Mouse (Mus musculus) lung, postnatal 0 days (tissue): ENCODE results near the gene Zfp593. TPM values are rescaled to one million over a fixed set of nuclear protein-coding genes. Genes with fewer than 3 reads are reported as not detected.

Experiments
- ATAC-seq: fragments of 200-750 bp; cut with Nextera tagmentation; 2 replicates; pipeline ENCODE4 v1.8.0; 2017; ENCODE audit warnings: moderate library complexity
- DNase-seq: peaks from one replicate; pipeline ENCODE4 v3.0.0-alpha.2; 2016; ENCODE audit warnings: low spot score
- H3K27ac ChIP-seq: fragments of 300-500 bp; sonication (generic); 2 replicates; pipeline ENCODE4 v1.5.1; 2014; ENCODE audit warnings: antibody characterized with exemption, mild to moderate bottlenecking, low read length, mixed read lengths
- H3K27me3 ChIP-seq: fragments of 300-500 bp; sonication (generic); replicated peaks from 2 replicates; pipeline ENCODE4 v1.6.1; 2014; ENCODE audit warnings: low read length, mixed read lengths; ENCODE audit not compliant: insufficient read depth
- H3K36me3 ChIP-seq: fragments of 300-500 bp; sonication (generic); 2 replicates; pipeline ENCODE4 v1.6.1; 2014; ENCODE audit warnings: low read length, mixed read lengths; ENCODE audit not compliant: insufficient read depth
- H3K4me1 ChIP-seq: fragments of 300-500 bp; sonication (generic); 2 replicates; pipeline ENCODE4 v1.6.1; 2014; ENCODE audit warnings: antibody characterized with exemption, low read depth, low read length, mixed read lengths; ENCODE audit not compliant: insufficient read depth
- H3K4me2 ChIP-seq: fragments of 300-500 bp; sonication (generic); replicated peaks from 2 replicates; pipeline ENCODE4 v1.6.1; 2014; ENCODE audit warnings: low read depth, mild to moderate bottlenecking, low read length, moderate library complexity, mixed read lengths
- H3K4me3 ChIP-seq: fragments of 300-500 bp; sonication (generic); 2 replicates; pipeline ENCODE4 v1.5.1; 2014; ENCODE audit warnings: low read depth, low read length
- H3K9ac ChIP-seq: fragments of 300-500 bp; sonication (generic); replicated peaks from 2 replicates; pipeline ENCODE4 v1.6.1; 2014; ENCODE audit warnings: low read depth, mild to moderate bottlenecking
- H3K9me3 ChIP-seq: fragments of 300-500 bp; sonication (generic); 2 replicates; pipeline ENCODE4 v1.6.1; 2016; ENCODE audit warnings: low read length, mixed read lengths
- CTCF ChIP-seq: IDR thresholded peaks from 2 replicates; pipeline ENCODE4 v1.5.1; 2016; ENCODE audit warnings: antibody characterized with exemption, mild to moderate bottlenecking
- EP300 ChIP-seq: IDR thresholded peaks from 2 replicates; pipeline ENCODE4 v1.6.1; 2016; ENCODE audit warnings: antibody characterized with exemption, mild to moderate bottlenecking, control low read depth
- WGBS: fragments of 180-500 bp; shearing (Covaris S2); extraction: QIAGEN DNeasy Blood & Tissue Kit; methylation state at CpG from one replicate; pipeline ENCODE4 v1.1.7; 2014; 5-methylcytosine and 5-hydroxymethylcytosine counted together
- polyA plus RNA-seq: library from polyadenylated mRNA; unstranded; fragments of >200 nt; fragmentation: Nextera tagmentation; extraction: Ambion mirVana; gene quantifications from 2 replicates; pipeline ENCODE4 v1.2.1, GENCODE M21; 2015

Zfp593 gene
- polyA plus RNA-seq, 1 experiment from 2014 or later: 9.2 TPM

- Histone ChIP-seq H3K27ac (no peak overlapping the region), H3K9me3 (no peaks in the 10 kb centered on the region), H3K27me3 (peaks cover under 1% of the 10 kb centered on the region; the same call in 1 of the 2 replicates), H3K36me3 (no peaks in the 10 kb centered on the region), H3K4me1 (peaks cover 6% of the 10 kb centered on the region), H3K4me3 (no peak overlapping the region), H3K4me2 (no peak overlapping the region), H3K9ac (no peak overlapping the region)
- DNase-seq: peak; percentile 51
- TF ChIP-seq CTCF (no peak), EP300 (no peak)
- 32% methylated on average over 11 of the region's 11 CpGs for WGBS
- 0 out of 2 replicates have a peak, but pooled peaks have one; percentile 19 for ATAC-seq
Measured at GRCm38 (mm10) chr4:134258354-134258753, 13.0 kb upstream of the Zfp593 start.

DNA sequence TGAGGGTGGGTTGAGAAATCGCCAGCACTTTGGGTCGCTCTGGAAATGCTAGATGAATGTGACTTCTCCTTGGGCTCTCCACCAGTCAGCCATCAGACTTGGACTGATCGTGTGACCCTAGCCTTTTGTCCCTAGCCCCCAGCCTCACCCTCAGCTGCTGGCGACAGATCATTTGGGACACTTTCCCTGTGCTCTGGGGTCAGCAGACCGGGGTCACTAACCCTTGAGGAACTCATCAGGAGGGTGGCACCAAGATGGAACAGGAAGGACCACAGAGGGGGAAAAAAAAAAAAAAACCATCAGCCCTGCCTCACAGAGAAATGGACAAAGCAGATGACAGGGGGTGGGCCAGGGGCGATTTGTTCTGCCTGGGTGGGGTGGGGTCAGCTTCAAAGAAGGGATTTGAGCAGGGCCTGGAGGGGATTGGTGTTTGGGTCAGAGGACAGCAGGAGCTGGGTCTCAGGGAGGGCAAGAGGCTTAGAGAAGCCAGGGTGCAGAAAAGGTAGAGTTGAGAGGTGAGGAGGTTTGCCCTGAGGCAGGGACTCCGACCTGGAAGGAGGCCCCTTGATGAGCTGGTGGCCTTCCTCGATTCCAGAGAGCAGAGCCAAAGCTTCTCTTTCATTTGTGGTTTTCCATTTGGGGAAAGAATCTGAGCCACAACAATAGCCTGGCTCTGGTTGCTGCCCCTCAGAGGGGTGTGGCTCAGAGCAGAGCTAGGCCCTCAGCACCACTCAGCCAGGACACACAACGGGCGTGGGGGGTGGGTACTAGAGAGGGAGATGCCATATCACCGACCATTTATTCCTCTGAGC is 12.0 kb upstream of the Zfp593 start:
- Histone ChIP-seq H3K36me3 (no peaks in the 10 kb centered on the region), H3K9me3 (no peaks in the 10 kb centered on the region), H3K9ac (no peak overlapping the region), H3K4me1 (peaks cover 6% of the 10 kb centered on the region), H3K27me3 (peaks cover 5% of the 10 kb centered on the region), H3K4me2 (no peak overlapping the region), H3K4me3 (no peak overlapping the region), H3K27ac (peak overlapping the region; percentile 6; the same call in 1 of the 2 replicates)
- ATAC-seq (peak; percentile 29; the same call in 1 of the 2 replicates), DNase-seq (no peak)
- 32% methylated on average over 11 of the region's 11 CpGs for WGBS
- TF ChIP-seq EP300 (no peak), CTCF (no peak)

DNA sequence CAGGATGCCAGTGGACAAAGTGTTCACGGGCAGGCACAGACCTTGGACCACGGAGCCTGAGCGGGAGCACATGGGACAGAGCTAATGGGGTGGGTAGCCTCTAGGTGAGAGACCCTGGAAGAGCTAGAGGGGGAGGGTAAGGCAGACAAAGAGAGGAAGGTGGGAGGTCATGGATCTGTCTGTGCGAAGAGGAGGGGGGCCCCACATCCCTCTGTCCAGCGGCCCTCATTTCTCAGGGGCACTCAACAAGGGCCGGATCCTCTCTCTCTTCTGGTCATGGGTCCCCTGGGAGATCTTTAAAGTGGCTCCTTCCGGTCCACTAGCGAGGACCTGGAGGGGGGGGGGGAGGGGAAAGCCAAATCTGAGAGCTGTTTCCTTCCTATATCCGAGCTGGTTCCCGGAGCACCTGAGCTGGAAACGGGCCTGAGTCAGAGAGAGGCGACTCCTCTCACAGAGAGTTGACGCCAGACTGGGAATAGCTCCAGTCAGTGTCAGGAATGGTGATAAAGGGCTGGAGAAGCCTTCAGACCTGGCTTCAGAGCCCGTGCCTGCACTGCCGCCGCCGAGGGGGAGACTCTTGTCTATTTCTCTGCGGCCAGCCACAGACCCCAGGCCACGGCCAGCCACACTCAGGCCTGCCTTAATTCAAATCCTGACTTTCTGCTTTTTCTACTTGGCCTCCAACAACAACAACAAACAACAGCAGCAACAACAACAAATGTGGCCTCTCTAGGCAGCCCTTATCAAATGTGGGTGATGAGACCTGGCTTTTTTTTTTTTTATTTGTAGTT is 11.2 kb upstream of the Zfp593 start:
- no peak overlapping the region for H3K9ac ChIP-seq
- no peak for DNase-seq
- ATAC-seq: peak; percentile 13; the same call in 1 of the 2 replicates

GRCm38 (mm10) chr4:134255854-134256253 is 10.5 kb upstream of the Zfp593 start:
- Histone ChIP-seq H3K9ac (no peak overlapping the region), H3K36me3 (no peaks in the 10 kb centered on the region), H3K9me3 (no peaks in the 10 kb centered on the region), H3K4me2 (no peak overlapping the region), H3K4me1 (peaks cover 17% of the 10 kb centered on the region), H3K27me3 (peaks cover 21% of the 10 kb centered on the region), H3K4me3 (no peak overlapping the region), H3K27ac (peak overlapping the region; percentile 51)
- 50% methylated on average over 4 of the region's 4 CpGs for WGBS
- DNase-seq: peak; percentile 39
- ATAC-seq: 0 out of 2 replicates have a peak, but pooled peaks have one; percentile 20
- no peak for TF ChIP-seq CTCF
- TF ChIP-seq EP300: no peak

More for the DNA sequence above, 11.2 kb upstream of the Zfp593 start:
- no peaks in the 10 kb centered on the region for H3K36me3 ChIP-seq
- no peaks in the 10 kb centered on the region for H3K9me3 ChIP-seq
- WGBS: 22% methylated on average over 16 of the region's 19 CpGs
- H3K4me2 ChIP-seq: no peak overlapping the region
- TF ChIP-seq EP300: no peak
- TF ChIP-seq CTCF: no peak
- peaks cover 12% of the 10 kb centered on the region for H3K4me1 ChIP-seq
- H3K4me3 ChIP-seq: no peak overlapping the region
- H3K27me3 ChIP-seq: peaks cover 13% of the 10 kb centered on the region
- H3K27ac ChIP-seq: peak overlapping the region; percentile 51

GRCm38 (mm10) chr4:134254835-134255234 is 9.4 kb upstream of the Zfp593 start:
- peaks cover 24% of the 10 kb centered on the region for H3K27me3 ChIP-seq
- no peak overlapping the region for H3K27ac ChIP-seq
- H3K4me3 ChIP-seq: no peak overlapping the region
- peaks cover 20% of the 10 kb centered on the region for H3K4me1 ChIP-seq
- H3K9ac ChIP-seq: no peak overlapping the region
- H3K36me3 ChIP-seq: no peaks in the 10 kb centered on the region
- WGBS: 52% methylated on average over 3 of the region's 3 CpGs
- TF ChIP-seq CTCF (no peak), EP300 (no peak)
- no peaks in the 10 kb centered on the region for H3K9me3 ChIP-seq
- DNase-seq: no peak
- no peak for ATAC-seq
- H3K4me2 ChIP-seq: no peak overlapping the region
